Mouse (Mus musculus) B cell, adult (primary cell): Measurements from ENCODE around the gene Ndufb3. TPM values are rescaled to one million over a fixed set of nuclear protein-coding genes. Genes with fewer than 3 reads are reported as not detected.

Experiments
- total RNA-seq: library from RNA; stranded (reverse); gene quantifications from 4 replicates; pipeline ENCODE4 v1.2.4, GENCODE M21; 2023; ENCODE audit not compliant: inconsistent age

Ndufb3 gene
- 32.3 to 41.4 TPM (median 38.9 TPM) in 4 replicates for total RNA-seq

DNA sequence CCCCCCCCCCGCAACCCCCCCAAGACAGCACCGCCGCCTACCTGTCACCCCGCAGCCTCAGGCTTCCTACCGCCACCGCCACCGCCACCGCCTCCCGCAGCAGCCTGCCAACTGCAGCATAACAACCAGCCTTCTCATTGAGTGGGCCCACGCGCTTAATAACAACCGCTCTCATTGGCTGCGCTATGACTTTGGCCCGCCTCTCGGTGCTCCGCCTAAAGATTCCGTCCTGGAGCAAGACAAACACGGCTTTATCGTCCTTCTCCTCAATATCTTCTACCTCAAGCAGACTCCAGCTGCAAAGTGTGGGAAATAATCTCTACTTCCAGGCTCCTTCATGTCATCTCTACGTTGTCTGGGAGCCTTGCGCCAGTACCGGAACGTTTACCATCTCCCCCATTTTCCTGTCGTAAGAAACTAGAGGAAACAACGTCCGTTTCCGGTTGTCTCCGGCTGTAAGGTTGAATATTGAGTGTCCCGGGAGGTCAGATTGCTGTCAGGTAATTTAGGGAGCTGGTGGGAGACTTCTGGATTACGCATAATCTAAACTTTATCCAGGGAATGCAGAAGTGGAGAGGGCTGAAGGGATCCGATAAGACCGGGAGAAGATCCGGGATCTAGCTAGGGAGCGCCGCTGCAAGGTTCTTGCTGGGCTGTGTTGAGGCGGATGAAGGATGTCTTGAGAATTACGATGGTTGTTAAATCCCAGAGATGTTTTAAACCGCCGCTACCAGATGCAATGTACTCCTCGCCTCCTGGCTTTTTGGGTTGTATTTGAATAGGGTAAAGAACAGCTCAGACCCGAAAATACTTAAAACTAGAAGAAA, at the start of gene Ndufb3, which contains the start of gene Fam126b:
TSS of gene Ndufb3 (plus strand) at position 214 of the 827 bp plus-strand sequence.
TSS of gene Fam126b (minus strand) at position 153 of the 827 bp plus-strand sequence.

Other genes starting within 250 kb of the Ndufb3 start
- gene Bzw1, start 193.5 kb upstream of the Ndufb3 start, total RNA-seq: 163 to 173 TPM (median 170 TPM) in 4 replicates
- gene Clk1, start 162.3 kb upstream of the Ndufb3 start, total RNA-seq: 1,316 to 1,538 TPM (median 1,468 TPM) in 4 replicates
- 12.1 to 18.2 TPM (median 14.0 TPM) in 4 replicates for gene Nif3l1, start 141.2 kb upstream of the Ndufb3 start, total RNA-seq
- 27.0 to 34.6 TPM (median 31.5 TPM) in 4 replicates for gene Ppil3, start 140.9 kb upstream of the Ndufb3 start, total RNA-seq
- gene Orc2, start 81.3 kb upstream of the Ndufb3 start, total RNA-seq: 24.7 to 33.3 TPM (median 27.9 TPM) in 4 replicates
- gene Fam126b, start 61 bp upstream of the Ndufb3 start, total RNA-seq: 17.6 to 18.9 TPM (median 18.0 TPM) in 4 replicates
- gene Als2cr12, start 109.6 kb downstream of the Ndufb3 start, total RNA-seq: not detected in 4 replicates
- gene Cflar, start 125.1 kb downstream of the Ndufb3 start, total RNA-seq: 101 to 109 TPM (median 105 TPM) in 4 replicates
- gene Casp8, start 209.0 kb downstream of the Ndufb3 start, total RNA-seq: 75.6 to 90.0 TPM (median 81.6 TPM) in 4 replicates